Mouse (Mus musculus) CH12F3 (cell line): ENCODE results near the gene Rere.
"Not testable (repeated sequence)": the region's sequence is repeated elsewhere in the genome, so short reads cannot be mapped to it uniquely, and the experiment has no call there.

Experiments used
- in situ Hi-C: fragments of 300-500 bp; cut with MboI; formaldehyde crosslinking; loops from 2 replicates; pipeline ENCODE4 v1.14.3; 2020; ENCODE audit warnings: low sequenced_read_pairs

The Rere gene

DNA sequence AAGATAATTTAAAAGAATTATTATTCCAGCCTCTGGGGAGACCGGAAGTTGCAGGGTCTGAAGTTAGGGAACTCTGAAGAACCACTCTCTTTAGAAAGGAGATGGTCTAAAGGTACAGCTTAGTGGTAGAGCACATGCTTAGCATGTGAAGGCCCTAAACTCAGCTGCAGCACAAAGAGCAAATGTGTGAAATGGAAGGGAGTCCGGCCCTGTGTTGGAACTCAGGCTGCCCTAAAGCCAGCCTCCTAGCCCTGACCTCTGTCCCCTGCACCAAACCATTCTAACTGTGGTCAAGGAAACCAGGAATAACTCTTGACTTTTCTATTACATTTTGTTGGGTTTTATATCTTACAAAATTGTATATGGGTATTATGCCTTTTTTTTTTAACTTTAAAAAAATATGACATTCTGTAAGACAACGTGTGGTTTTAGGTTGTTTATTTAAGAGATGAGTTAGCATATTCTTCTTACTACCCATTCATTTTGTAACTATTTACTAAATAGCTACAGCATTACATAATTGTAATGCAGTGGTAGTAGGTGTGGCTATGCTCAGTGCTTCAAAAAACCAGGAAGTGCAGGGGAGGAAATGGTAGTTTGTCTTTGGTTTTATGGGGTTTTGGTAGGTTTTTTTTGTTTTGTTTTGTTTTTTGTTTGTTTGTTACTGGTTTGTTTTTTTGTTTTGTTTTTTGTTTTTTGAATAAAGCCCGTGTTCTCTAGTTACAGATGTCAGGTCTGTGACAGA lies 312.2 kb downstream of the Rere start:
- in situ Hi-C loops, result no loop called here

DNA sequence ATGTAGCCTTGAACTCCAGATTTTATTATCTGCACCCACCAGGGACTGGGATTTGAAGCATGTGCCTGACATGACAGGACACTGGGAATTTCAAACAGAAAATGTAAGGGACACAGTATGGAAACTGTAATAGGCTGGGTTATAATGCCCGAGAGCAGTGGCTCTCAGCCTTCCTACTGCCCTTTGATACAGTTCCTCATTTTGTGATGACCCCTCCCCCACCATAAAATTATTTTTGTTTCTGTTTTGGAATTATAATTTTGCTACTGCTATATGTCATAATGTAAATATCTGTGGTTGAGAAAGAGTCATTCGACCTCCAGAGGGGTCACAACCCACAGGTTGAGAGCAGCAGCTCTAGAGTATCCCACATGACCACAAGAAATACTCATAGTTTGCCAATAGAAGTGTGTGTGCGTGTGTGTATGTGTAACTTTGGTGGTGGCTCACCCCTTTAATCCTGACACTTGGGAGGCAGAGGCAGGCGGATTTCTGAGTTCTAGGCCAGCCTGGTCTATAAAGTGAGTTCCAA lies 312.9 kb downstream of the Rere start:
- in situ Hi-C loops, result no loop called here

DNA sequence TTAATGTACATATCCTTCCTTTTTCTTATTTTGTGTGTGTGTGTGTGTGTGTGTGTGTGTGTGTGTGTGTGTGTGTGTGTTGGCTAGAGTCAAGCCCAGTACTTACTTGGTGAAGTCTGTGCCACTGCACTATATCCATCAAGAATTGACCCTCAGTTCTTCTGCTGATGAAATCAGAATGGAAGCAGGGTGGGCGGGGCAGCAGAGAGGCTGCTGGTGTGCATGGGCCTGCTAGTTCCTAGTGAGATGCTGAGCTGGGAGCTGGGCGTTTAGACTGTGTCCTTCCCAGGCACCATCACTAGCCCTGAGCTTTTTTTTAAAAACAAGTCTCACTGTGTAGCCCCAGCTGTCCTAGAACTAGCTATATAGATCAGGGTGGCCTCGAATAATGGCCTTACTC lies 313.6 kb downstream of the Rere start:
- in situ Hi-C loops, result no loop called here

DNA sequence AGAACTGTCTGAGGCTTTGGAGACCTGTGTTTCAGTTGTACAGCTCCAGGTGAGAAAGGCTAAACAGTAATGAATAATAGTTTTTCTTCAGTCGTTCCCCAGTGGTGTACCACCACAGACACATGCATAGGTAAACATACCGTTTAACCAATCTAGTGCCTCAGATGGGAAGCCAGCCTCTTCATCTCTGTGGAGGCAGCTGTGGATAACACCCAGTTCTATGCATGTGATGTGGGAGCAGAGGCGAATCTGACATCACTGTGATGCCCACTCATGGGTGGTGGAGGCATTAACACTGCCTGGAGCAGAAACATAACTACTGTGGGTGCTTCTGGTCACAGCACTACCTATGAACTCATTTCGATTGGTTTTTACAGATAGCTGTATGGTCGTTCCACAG lies 314.5 kb downstream of the Rere start:
- in situ Hi-C loops, result no loop called here

DNA sequence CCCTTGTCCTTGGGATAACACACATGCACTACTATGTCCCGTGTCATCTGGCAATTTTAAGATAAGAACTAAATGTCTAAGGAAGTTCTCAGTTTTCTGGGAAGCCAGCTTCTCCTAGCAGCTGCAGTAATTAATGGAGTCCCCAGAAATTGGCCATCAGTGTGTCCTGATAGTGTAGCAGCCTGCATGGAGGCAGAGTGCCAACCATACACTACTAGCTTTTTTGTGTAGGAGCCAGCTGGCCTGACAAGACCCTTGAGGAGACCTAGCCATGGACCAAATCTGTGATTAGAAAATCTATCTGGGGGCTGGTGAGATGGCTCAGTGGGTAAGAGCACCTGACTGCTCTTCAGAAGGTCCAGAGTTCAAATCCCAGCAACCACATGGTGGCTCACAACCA lies 317.2 kb downstream of the Rere start:
- in situ Hi-C loops, result no loop called here

DNA sequence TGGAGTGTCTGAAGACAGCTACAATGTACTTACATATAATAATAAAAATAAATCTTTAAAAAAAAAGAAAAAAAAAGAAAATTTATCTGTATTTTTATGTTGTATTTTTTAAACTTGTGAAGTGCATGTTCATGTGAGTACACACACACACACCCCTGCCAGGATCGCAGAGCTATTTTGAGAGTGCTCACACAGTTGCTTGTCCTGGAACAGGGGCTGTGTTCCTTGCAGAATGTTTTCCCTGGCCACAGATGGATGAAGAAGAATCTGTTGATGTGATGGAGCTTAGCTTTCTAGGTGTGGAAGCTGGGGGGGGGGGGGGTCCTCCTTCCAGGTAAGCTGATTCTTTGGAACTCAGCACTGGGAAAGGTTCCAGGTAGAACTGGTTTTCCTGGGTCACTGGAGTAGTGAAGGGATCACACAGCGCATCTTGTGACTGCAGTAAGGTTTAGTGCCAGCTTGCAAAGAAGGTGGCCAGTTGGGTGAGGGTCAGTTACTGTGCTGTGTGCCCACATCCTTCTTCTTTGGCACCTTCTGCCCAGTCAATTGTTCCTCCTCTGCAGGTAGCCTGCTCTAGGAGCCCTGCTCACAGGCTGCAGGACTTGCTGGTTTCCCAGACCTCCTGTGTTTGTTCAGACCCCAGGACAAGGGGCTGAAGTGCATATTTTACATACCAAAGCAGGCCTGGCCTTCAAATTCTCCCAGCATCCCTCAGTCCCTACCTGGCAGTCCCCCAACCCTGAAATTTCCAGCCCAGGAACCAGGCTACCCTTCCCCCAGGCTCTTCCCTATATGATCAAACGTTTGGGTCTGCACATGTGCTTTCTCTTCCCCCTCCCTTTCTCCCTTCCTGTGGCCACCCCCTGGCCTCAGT lies 317.9 kb downstream of the Rere start:
- in situ Hi-C loops, result no loop called here

DNA sequence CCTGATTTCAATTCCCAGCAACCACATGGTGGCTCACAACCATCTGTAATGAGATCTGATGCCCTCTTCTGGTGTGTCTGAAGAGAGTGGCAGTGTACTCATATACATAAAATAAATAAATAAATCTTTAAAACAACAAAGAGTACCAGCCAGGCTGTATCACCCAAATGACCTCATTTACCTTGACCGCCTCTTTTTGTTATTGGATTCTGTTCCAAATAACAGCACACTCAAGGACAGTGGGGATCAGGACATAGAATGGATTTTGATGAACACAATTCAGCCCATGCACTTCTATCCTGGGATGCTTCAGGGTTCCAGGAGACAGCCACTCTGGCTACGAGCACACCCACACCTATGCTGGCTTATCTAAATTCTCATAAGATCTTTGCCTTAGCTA lies 319.1 kb downstream of the Rere start:
- in situ Hi-C loops, result not testable (repeated sequence)

DNA sequence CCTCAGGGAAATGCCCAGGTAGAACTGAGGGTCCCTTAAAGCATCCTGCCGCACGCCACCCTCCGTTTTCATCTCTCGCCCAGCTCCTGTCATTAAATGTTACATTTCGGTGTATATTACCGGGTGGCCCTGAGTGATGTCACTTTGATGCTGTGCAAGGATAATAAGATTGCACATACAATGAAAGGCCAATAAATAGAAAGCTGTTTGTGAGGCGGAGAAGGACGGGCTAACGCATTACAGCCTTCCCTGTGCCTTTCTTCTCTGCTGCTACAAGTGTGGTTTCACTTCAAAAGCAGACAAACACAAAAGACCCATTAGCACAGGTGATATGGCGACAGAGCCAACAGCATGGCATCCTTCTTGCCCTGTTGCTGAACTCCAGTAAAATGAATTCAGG lies 320.0 kb downstream of the Rere start:
- in situ Hi-C loops, result no loop called here

DNA sequence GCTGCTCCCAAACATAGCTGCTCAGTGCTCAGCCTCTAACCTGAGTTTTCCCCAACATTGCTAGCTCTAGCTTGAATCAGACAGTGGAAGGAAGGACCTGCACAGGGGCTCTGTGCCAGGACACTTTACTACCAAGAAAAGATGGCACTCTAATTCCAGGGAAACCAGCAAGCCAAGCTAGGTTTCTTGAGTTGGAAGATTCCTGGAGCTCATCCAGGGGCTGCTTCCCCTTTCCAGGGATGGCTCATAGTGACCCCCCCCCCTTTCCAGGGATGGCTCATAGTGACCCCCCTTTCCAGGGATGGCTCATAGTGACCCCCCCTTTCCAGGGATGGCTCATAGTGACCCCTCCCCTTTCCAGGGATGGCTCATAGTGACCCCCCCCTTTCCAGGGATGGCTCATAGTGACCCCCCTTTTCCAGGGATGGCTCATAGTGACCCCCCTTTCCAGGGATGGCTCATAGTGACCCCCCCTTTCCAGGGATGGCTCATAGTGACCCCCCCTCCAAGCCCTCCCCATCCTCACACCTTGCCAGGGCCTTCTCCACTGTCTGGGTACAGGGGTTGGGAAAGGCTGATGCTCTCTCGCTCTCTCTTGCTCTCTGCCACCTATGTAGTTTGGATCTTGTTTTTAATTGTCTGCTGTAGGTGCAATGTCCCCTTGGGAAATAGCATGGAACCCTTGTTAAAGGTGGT lies 322.1 kb downstream of the Rere start:
- in situ Hi-C loops, result no loop called here

DNA sequence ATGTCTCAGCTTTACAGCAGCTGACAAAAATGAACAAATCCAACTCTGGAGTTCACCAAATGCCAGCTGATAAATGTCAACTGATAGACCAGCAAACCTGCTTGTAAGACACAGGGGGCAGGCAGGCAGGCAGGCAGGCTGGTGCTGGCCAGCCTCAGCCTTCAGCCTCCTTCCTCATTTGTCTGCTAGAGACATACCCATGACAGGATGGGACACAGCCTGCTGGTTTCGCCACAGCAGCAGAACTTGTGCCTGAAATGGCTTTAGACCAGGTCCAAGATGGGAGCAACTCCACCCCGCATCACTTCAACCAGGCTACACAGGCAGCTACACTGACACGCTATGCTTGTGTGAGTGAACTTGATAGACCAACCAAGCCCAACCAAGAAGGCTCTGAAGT lies 324.4 kb downstream of the Rere start:
- in situ Hi-C loops, result no loop called here

DNA sequence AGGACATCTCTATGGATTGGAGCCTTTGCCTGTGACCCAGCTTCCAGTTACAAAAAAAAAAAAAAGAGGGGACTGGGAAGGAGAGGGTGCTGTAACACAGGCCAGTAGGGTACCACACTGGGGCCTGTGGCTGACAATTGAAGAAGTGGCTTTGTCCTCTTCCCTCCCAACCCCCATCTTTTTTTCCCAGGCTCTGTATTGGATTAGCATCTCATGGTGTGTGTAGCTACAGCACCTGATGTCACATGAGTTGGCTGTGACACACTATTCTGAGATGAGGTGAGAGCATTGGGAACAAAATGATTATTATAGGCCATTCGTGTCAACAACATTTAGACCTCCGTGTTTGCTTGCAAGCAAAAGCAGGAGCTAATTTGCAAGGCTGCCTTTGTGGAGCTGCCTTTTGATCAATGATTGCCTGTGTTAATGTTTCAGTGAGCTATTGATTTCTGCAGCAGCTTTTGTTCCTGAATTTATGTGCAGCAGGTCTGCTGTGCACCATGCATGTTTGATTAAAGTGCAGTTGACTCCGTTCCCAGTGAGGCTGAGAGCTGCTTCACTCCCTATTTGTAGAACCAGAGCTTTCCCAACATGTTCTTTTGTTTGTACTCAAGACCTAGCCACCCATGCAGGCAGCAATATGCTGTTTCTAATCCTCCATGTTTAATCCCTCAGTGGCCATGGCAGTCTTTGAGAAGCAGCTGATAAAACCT lies 325.2 kb downstream of the Rere start:
- in situ Hi-C loops, result no loop called here

DNA sequence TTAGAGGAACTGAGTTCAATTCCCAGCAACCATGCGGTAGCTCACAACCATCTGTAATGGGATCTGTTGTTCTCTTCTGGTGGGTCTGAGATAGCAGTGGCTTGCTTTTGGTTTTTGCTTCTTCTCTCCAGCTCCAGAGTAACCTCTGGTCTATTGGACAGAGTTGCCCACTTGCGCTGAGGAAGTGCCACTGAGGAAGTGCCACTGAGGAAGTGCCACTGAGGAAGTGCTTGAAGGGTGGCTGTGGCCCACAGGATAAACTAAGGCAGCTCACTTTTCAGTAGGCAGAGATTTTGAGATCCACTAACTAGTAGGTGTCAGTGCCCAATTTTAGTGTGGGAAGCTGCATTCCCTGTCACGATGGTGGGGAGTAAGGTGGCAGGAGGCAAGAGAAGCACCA lies 327.2 kb downstream of the Rere start:
- in situ Hi-C loops, result no loop called here

DNA sequence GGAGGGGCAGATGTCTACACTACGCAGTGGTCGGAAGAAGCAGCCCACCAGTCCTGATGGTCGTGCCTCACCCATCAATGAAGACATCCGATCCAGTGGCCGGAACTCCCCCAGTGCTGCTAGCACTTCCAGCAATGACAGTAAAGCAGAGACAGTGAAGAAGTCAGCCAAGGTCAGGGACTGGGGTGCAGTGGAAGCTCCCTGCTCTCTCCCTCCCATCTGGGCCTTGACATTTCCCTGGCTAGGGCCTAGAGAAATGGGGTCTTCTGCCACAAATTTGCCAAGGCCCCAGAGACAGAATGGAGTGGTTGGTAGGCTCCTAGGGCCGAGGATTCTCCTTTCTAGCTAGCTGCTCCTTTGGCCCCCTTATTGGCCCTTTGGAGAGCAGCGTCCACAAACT lies 332.3 kb downstream of the Rere start:
- in situ Hi-C loops, result no loop called here

DNA sequence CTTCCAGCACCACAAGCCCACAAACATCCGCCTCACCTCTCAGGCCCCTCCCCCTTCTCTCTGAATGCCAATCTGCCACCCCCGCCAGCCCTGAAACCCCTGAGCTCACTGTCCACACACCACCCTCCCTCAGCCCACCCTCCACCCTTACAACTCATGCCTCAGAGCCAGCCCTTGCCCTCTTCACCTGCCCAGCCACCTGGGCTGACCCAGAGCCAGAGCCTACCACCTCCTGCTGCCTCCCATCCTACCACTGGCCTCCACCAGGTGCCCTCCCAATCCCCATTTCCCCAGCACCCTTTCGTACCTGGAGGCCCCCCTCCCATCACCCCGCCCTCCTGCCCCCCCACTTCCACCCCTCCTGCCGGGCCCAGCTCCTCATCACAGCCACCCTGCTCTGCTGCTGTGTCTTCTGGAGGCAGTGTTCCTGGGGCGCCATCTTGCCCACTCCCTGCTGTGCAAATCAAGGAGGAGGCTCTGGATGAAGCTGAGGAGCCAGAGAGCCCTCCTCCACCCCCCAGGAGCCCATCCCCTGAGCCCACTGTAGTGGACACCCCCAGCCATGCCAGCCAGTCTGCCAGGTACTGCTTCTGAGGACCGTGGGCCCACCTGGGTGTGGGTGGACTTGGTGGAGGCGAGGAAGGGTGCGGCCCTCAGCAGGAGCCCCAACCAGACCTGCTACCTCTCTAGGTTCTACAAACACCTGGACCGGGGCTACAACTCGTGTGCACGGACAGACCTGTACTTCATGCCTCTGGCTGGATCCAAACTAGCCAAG lies 334.0 kb downstream of the Rere start:
- in situ Hi-C loops, result no loop called here

DNA sequence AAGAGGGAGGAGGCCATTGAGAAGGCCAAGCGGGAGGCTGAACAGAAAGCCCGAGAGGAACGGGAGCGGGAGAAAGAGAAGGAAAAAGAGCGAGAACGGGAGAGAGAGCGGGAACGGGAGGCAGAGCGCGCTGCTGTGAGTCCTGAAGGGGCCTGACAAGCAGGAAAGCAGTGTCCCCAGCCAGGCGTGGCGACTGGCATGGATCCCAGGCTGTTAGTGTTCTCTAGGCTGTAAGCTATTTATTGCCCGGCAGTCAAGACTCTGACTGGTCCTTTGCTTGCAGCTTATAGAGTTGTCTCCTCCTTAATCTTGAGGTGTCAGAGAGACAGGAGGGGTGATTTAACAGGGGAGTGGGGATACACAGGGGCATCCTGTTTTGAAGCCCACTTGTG lies 334.6 kb downstream of the Rere start:
- in situ Hi-C loops, result no loop called here

DNA sequence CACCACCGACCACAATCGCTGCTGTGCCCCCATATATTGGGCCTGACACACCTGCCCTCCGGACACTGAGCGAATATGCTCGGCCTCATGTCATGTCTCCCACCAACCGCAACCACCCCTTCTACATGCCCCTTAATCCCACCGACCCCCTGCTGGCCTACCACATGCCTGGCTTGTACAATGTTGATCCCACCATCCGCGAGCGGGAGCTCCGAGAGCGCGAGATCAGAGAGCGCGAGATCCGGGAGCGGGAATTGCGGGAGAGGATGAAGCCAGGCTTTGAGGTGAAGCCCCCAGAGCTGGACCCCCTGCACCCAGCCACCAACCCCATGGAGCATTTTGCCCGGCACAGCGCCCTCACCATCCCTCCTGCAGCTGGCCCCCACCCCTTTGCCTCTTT lies 335.4 kb downstream of the Rere start:
- in situ Hi-C loops, result no loop called here

DNA sequence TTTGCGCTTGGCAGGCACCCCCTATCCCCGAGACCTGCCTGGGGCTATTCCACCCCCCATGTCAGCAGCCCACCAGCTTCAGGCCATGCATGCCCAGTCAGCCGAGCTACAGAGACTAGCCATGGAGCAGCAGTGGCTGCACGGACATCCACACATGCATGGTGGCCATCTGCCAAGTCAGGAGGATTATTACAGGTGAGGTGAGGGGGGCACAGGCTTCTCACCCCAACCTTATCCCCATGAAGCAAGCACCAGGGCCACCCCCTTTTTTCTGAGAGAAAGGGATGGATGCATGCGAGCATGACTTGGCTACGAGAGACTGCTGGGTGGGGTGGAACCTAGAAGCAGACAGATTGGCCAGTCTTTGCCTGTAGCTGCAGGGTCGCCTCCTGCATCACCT lies 337.6 kb downstream of the Rere start:
- in situ Hi-C loops, result no loop called here

DNA sequence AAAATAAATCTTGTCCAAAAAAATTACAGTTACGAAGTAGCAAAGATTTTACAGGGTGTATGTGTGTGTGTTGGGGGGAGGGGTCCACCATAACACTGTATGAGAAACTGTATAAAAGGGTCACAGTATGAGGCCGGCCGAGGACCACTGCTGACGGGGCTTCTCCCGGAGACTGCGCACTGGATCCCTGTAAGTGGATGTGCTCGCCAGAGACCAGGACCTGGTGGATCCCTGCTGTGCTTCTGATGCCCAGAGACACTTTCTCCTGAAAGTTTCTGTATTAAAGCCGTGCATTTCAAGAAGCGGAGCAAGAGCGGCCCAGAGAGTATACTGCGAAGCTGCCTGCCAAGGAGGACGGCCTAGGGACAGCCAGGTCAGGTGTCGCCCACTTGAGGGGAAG lies 341.2 kb downstream of the Rere start:
- in situ Hi-C loops, result no loop called here

DNA sequence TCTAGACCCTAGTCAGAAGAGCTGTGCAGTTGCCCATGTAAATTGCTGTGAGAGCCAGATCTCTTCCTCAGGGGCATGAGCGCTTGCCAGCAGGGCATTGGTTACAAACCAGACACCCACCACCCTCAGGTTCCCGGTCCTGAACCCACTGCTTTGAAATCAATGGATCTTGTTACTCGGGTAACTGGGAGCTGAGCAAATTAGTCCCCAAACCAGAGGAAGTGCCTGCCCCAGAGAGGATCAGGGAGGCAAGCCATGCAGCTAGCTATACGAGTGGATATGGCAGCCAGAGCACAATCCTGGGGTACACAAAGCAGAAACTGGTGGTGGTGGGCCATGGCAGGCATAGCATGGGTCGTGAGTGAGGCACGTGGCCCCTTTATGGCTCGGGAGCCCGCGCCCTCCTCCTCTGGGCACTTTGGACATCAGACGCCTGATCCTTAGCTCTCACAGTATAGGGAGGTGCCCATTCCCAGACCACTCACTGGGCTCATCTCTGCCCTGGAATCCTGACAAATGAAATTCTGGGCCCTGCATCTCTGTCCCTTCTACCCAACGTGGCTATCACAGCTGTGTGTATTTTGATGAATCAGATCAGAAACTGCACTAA lies 342.9 kb downstream of the Rere start:
- in situ Hi-C loops, result no loop called here

DNA sequence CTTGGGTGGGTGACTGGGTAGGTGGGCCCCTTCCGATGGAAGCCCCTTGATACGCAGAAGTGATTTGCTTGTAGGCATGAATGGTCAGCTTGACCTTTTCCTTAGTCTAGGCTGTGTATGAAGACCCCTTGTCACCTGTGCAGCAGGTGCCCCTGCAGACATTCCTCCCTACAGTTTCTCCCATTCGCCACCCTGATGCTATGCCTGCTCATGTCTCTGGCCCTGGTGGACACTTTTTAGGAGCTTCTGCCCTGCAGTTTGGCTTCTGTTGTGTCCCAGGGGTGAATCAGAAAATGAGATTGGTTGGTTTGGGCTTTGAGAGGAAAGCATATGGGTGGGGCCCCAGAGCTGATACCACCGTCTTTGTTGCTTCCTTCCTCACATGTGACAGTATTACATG lies 343.5 kb downstream of the Rere start:
- in situ Hi-C loops, result no loop called here
